Mouse (Mus musculus): ENCODE measurements around the gene Rtraf. TPM values are rescaled to one million over a fixed set of nuclear protein-coding genes. Genes with fewer than 3 reads are reported as not detected.

The Rtraf gene
- polyA plus RNA-seq, 1 experiment from 2014 or later = 195 TPM

- no peaks in the 10 kb centered on the region for H3K4me1 ChIP-seq (ENCODE audit: insufficient read depth, low read length)
- no peaks in the 10 kb centered on the region for H3K27me3 ChIP-seq (ENCODE audit: insufficient read depth, low read length)
- peaks cover 33% of the 10 kb centered on the region for H3K36me3 ChIP-seq (ENCODE audit: insufficient read depth, low read length)
- H3K9ac ChIP-seq (replicated peaks; ENCODE audit: low read length) = no peak overlapping the region
- H3K4me2 ChIP-seq (replicated peaks; ENCODE audit: low read depth, low read length) = no peak overlapping the region
- WGBS = 72% methylated on average over 4 of the region's 4 CpGs
- no peak for ATAC-seq (ENCODE audit: low FRiP score, low TSS enrichment)
- H3K27ac ChIP-seq (ENCODE audit: low read length) = no peak overlapping the region
- no peak overlapping the region for H3K4me3 ChIP-seq (ENCODE audit: low read length)
- H3K9me3 ChIP-seq (ENCODE audit: low read length) = no peaks in the 10 kb centered on the region
Measured at GRCm38 (mm10) chr14:19803222-19803621, 20.4 kb downstream of the Rtraf start.

DNA sequence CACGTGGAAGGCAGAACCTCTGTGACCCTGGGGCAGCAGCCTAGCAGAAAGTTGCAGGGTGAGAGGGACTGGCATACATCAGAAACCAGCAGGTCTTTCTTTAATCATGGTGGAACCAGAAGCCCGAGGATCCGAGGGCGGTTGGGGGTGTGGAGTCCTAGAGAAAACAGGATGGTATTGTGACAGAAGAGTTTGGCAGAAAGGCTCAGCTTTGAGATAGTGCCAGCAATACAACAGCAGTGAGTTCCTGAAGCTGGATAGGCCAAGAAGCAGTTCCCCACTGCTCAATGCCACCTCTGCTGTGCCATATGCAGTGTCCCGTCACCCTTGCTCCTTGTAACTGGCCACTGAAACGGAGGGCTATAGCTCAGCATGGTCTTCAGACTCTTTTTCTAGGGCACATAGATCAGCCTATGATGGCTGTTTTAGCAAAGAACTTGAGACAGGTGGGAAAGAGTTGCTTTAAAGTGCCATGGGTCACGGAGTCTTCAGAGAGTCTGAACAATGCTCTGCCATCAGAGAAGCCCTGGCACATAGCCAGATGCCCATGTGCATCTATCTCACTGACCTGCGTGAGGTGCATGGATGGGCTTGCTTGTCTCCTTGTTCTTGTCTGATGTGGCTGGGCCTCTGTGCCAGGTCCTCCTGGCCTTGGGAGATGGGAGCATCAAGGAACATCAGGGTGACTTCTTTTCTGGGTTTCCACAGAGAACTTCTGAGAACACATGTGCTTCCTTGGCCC lies 22.0 kb downstream of the Rtraf start:
- WGBS = 83% methylated on average over 8 of the region's 8 CpGs
- H3K27me3 ChIP-seq (ENCODE audit: insufficient read depth, low read length) = no peaks in the 10 kb centered on the region
- ATAC-seq (ENCODE audit: low FRiP score, low TSS enrichment) = no peak
- no peaks in the 10 kb centered on the region for H3K4me1 ChIP-seq (ENCODE audit: insufficient read depth, low read length)
- H3K4me2 ChIP-seq (replicated peaks; ENCODE audit: low read depth, low read length) = no peak overlapping the region
- no peaks in the 10 kb centered on the region for H3K9me3 ChIP-seq (ENCODE audit: low read length)
- H3K36me3 ChIP-seq (ENCODE audit: insufficient read depth, low read length) = peaks cover 34% of the 10 kb centered on the region
- no peak overlapping the region for H3K4me3 ChIP-seq (ENCODE audit: low read length)
- H3K27ac ChIP-seq (ENCODE audit: low read length) = no peak overlapping the region
- H3K9ac ChIP-seq (replicated peaks; ENCODE audit: low read length) = no peak overlapping the region

DNA sequence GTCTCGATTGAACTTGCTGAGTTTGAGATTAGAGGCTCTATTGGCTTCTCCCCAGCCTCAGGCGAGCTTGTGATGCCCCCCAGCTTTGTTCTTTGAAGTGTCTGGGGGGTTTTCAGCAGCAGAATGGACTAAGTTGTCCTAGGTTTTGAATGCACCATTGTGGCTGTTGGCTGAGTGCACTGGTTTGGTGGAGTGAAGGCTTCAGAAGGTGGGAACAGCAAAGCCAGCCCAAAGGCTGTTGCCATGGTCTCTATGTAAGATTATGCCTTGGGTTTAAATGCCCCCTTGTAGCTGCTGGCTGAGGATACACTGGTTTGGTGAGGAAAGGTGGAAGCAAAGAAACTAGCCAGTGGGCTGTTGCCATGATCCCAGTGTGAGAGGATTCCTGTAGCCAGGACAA lies 23.1 kb downstream of the Rtraf start:
- no peaks in the 10 kb centered on the region for H3K9me3 ChIP-seq (ENCODE audit: low read length)
- 48% methylated on average over 2 of the region's 2 CpGs for WGBS
- no peak overlapping the region for H3K4me3 ChIP-seq (ENCODE audit: low read length)
- H3K4me1 ChIP-seq (ENCODE audit: insufficient read depth, low read length) = no peaks in the 10 kb centered on the region
- no peak overlapping the region for H3K4me2 ChIP-seq (replicated peaks; ENCODE audit: low read depth, low read length)
- ATAC-seq (ENCODE audit: low FRiP score, low TSS enrichment) = no peak
- H3K27me3 ChIP-seq (ENCODE audit: insufficient read depth, low read length) = no peaks in the 10 kb centered on the region
- H3K9ac ChIP-seq (replicated peaks; ENCODE audit: low read length) = no peak overlapping the region
- H3K36me3 ChIP-seq (ENCODE audit: insufficient read depth, low read length) = peaks cover 27% of the 10 kb centered on the region
- H3K27ac ChIP-seq (ENCODE audit: low read length) = no peak overlapping the region

GRCm38 (mm10) chr14:19796541-19797304 lies 26.9 kb downstream of the Rtraf start:
- Histone ChIP-seq H3K4me3 (ENCODE audit: low read length) (no peak overlapping the region), H3K9me3 (ENCODE audit: low read length) (no peaks in the 10 kb centered on the region), H3K4me2 (replicated peaks; ENCODE audit: low read depth, low read length) (no peak overlapping the region), H3K36me3 (ENCODE audit: insufficient read depth, low read length) (peaks cover 23% of the 10 kb centered on the region), H3K27me3 (ENCODE audit: insufficient read depth, low read length) (no peaks in the 10 kb centered on the region), H3K27ac (ENCODE audit: low read length) (no peak overlapping the region), H3K4me1 (ENCODE audit: insufficient read depth, low read length) (no peaks in the 10 kb centered on the region), H3K9ac (replicated peaks; ENCODE audit: low read length) (no peak overlapping the region)
- WGBS = 72% methylated on average over 18 of the region's 18 CpGs
- no peak for ATAC-seq (ENCODE audit: low FRiP score, low TSS enrichment)

DNA sequence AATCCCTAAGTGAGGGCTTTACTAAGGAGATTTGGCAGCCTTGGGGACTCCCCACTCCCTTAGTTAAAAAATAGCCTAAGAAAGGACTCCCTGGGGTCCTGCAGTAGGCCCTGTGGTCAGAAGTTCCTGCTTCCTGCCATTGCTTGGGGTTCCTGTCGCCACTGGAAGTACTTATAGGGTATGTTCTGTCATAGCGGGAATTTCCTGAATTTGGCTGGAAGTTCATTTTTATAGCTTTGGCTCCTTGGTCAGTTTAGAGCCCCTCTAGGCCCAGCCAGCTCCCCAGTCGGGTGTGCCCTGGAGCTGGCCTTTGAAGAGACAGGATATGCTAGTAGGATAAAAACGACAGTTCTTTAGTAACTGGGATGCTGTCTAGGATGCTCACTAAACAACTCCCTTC lies 28.7 kb downstream of the Rtraf start:
- Histone ChIP-seq H3K36me3 (ENCODE audit: insufficient read depth, low read length) (peaks cover 25% of the 10 kb centered on the region), H3K27me3 (ENCODE audit: insufficient read depth, low read length) (no peaks in the 10 kb centered on the region), H3K4me1 (ENCODE audit: insufficient read depth, low read length) (no peaks in the 10 kb centered on the region), H3K27ac (ENCODE audit: low read length) (peak overlapping the region; percentile 40; the same call in 1 of the 2 replicates), H3K4me3 (ENCODE audit: low read length) (no peak overlapping the region), H3K9me3 (ENCODE audit: low read length) (no peaks in the 10 kb centered on the region), H3K4me2 (replicated peaks; ENCODE audit: low read depth, low read length) (no peak overlapping the region), H3K9ac (replicated peaks; ENCODE audit: low read length) (no peak overlapping the region)
- WGBS = 47% methylated on average over 4 of the region's 4 CpGs
- peak; percentile 27; the same call in 1 of the 2 replicates for ATAC-seq (ENCODE audit: low FRiP score, low TSS enrichment)

- peak; percentile 35; the same call in 1 of the 2 replicates for ATAC-seq (ENCODE audit: low FRiP score, low TSS enrichment)
- no peak overlapping the region for H3K4me2 ChIP-seq (replicated peaks; ENCODE audit: low read depth, low read length)
Measured at GRCm38 (mm10) chr14:19788443-19788842, 35.2 kb downstream of the Rtraf start.

DNA sequence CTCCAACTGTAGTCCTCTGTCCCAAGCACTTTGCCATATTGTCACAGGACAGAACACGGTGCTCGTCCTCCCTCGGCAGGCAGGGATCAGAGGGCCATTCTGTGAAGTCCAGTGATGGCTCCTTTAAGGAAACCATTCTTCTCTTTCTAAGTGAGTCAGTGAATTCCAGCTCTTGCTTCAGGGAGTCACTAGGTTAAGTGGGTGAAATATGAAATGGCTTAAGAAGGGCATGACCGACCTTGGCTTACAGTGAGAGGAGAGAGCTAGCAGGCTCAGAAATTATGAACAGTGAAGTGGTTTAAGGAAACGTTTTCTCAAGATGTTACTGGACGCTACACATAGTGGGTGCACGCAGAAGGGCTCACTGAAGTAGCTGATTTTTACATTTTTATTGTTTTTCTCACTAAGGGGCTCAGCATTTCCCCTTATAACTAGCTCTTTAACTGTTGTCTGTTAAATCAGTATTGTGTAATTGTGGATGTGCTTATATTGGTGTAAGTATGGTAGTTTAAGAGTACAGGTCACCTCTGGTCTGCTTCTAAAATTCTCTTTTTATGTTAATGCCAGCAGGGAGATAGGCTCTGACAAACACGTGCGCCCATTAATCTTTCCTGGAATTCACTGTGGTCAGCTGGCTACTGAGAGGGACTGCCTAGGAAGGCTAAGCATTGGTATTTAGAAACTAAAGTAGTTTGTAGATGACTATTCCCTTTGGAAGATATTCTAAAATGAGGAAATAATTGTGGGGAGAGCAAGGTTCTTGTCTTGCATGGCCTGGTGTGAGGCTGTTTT lies 37.6 kb downstream of the Rtraf start:
- Histone ChIP-seq H3K27me3 (ENCODE audit: insufficient read depth, low read length) (no peaks in the 10 kb centered on the region), H3K4me2 (replicated peaks; ENCODE audit: low read depth, low read length) (no peak overlapping the region), H3K9ac (replicated peaks; ENCODE audit: low read length) (no peak overlapping the region), H3K9me3 (ENCODE audit: low read length) (no peaks in the 10 kb centered on the region), H3K4me1 (ENCODE audit: insufficient read depth, low read length) (no peaks in the 10 kb centered on the region), H3K36me3 (ENCODE audit: insufficient read depth, low read length) (peaks cover 9% of the 10 kb centered on the region; the same call in 1 of the 2 replicates), H3K4me3 (ENCODE audit: low read length) (no peak overlapping the region), H3K27ac (ENCODE audit: low read length) (no peak overlapping the region)
- 65% methylated on average over 9 of the region's 9 CpGs for WGBS
- no peak for ATAC-seq (ENCODE audit: low FRiP score, low TSS enrichment)

More at GRCm38 (mm10) chr14:19788443-19788842, 35.2 kb downstream of the Rtraf start:
- peaks cover 15% of the 10 kb centered on the region for H3K36me3 ChIP-seq (ENCODE audit: insufficient read depth, low read length)
- H3K4me1 ChIP-seq (ENCODE audit: insufficient read depth, low read length) = no peaks in the 10 kb centered on the region
- H3K4me3 ChIP-seq (ENCODE audit: low read length) = no peak overlapping the region
- H3K9ac ChIP-seq (replicated peaks; ENCODE audit: low read length) = no peak overlapping the region
- no peaks in the 10 kb centered on the region for H3K9me3 ChIP-seq (ENCODE audit: low read length)
- WGBS = 75% methylated on average over 1 of the region's 1 CpGs
- H3K27me3 ChIP-seq (ENCODE audit: insufficient read depth, low read length) = no peaks in the 10 kb centered on the region
- no peak overlapping the region for H3K27ac ChIP-seq (ENCODE audit: low read length)

DNA sequence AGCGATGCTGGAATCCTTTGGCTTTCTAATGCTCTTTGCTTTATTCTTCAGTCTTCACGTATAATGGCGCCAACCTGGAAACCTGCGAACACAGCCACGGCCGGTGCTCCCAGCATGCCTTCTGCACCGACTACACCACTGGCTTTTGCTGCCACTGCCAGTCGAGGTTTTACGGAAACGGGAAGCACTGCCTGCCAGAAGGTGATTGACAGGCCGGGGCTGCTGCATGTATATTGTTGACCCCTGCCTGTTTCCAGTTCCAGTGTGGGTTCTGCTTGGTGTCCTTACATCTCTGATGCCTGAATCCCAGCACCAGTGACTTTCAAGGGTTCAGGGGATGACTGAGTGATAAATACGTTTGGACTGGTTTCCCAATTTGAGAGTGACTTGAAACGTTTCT lies 45.7 kb downstream of the Rtraf start:
- H3K4me1 ChIP-seq (ENCODE audit: insufficient read depth, low read length) = peaks cover 12% of the 10 kb centered on the region
- ATAC-seq (ENCODE audit: low FRiP score, low TSS enrichment) = no peak
- H3K27ac ChIP-seq (ENCODE audit: low read length) = no peak overlapping the region
- no peak overlapping the region for H3K4me2 ChIP-seq (replicated peaks; ENCODE audit: low read depth, low read length)
- H3K9ac ChIP-seq (replicated peaks; ENCODE audit: low read length) = no peak overlapping the region
- no peaks in the 10 kb centered on the region for H3K9me3 ChIP-seq (ENCODE audit: low read length)
- no peak overlapping the region for H3K4me3 ChIP-seq (ENCODE audit: low read length)
- H3K36me3 ChIP-seq (ENCODE audit: insufficient read depth, low read length) = peaks cover 17% of the 10 kb centered on the region; the same call in 1 of the 2 replicates
- H3K27me3 ChIP-seq (ENCODE audit: insufficient read depth, low read length) = no peaks in the 10 kb centered on the region
- WGBS = 91% methylated on average over 13 of the region's 13 CpGs

GRCm38 (mm10) chr14:19777365-19777764 lies 46.3 kb downstream of the Rtraf start:
- 96% methylated on average over 6 of the region's 6 CpGs for WGBS
- no peak for ATAC-seq (ENCODE audit: low FRiP score, low TSS enrichment)
- no peak overlapping the region; the same call in 1 of the 2 replicates for H3K27ac ChIP-seq (ENCODE audit: low read length)
- H3K9ac ChIP-seq (replicated peaks; ENCODE audit: low read length) = no peak overlapping the region
- no peaks in the 10 kb centered on the region for H3K9me3 ChIP-seq (ENCODE audit: low read length)
- no peaks in the 10 kb centered on the region for H3K27me3 ChIP-seq (ENCODE audit: insufficient read depth, low read length)
- no peak overlapping the region for H3K4me3 ChIP-seq (ENCODE audit: low read length)
- H3K4me1 ChIP-seq (ENCODE audit: insufficient read depth, low read length) = peaks cover 12% of the 10 kb centered on the region
- no peak overlapping the region for H3K4me2 ChIP-seq (replicated peaks; ENCODE audit: low read depth, low read length)
- H3K36me3 ChIP-seq (ENCODE audit: insufficient read depth, low read length) = peaks cover 17% of the 10 kb centered on the region; the same call in 1 of the 2 replicates

Measured in kidney, embryonic 16.5 days (tissue).